Mouse (Mus musculus) G1E (cell line): Measurements from ENCODE around the gene Zfp750.

Experiments used
- CTCF ChIP-seq: IDR thresholded peaks from 2 replicates; pipeline ENCODE4 v1.5.1; 2012; ENCODE audit warnings: low read depth, low read length, inconsistent platforms, mixed read lengths
- POLR2AphosphoS5 ChIP-seq: IDR thresholded peaks from 2 replicates; pipeline ENCODE4 v1.6.1; 2012; ENCODE audit warnings: low read depth, low read length, inconsistent platforms; ENCODE audit not compliant: insufficient replicate concordance

GRCm38 (mm10) chr11:121520761-121521160 is 1.6 kb upstream of the Zfp750 start:
- TF ChIP-seq POLR2AphosphoS5 (no peak), CTCF (no peak)
